Comparison of ENCODE assay signal across 10 mouse cellular contexts in genomic region chr11:53635590-53636182, GRCm38 (mm10). TPM values are rescaled to one million over a fixed set of nuclear protein-coding genes. Genes with fewer than 3 reads are reported as not detected.
DNase-seq lines count a peak whose midpoint lies in the region; ATAC-seq and TF ChIP-seq lines count a peak whose summit lies in the region.
"Had no signal": no experiment of that assay in that cellular context is flagged by ENCODE, and none has a peak within 500 bp of the region (broad histone marks: within the 10 kb centered on the region; RNA-seq: fewer than 3 reads in every experiment).

No protein-coding gene starts in this region.

- no peaks in the 10 kb centered on the region for H3K27me3 ChIP-seq in lung, postnatal 0 days (replicated peaks; ENCODE audit: insufficient read depth, low read length)
- H3K27me3 ChIP-seq in liver, embryonic 12.5 days (replicated peaks): peaks cover 36% of the 10 kb centered on the region
- no peaks in the 10 kb centered on the region for H3K27me3 ChIP-seq in stomach, postnatal 0 days (ENCODE audit: control insufficient read depth, insufficient read depth, low read length)

- TF ChIP-seq CTCF in lung, postnatal 0 days (IDR thresholded peaks at IDR 0.05): no peak
- no peak for TF ChIP-seq CTCF in stomach, postnatal 0 days (IDR thresholded peaks at IDR 0.05; ENCODE audit: low read depth)

- peak; percentile 13 for DNase-seq in adrenal gland, postnatal 10 days
- no peak for DNase-seq in adrenal gland, postnatal 14 days
- peak; percentile 6 for DNase-seq in lung, postnatal 0 days (ENCODE audit: low spot score)
- DNase-seq in lung, postnatal 14 days: no peak
- no peak for DNase-seq in stomach, postnatal 0 days (ENCODE audit: low spot score)
- no peak for DNase-seq in left cerebral cortex, adult 11 months (ENCODE audit: low spot score)

- no peaks in the 10 kb centered on the region for H3K36me3 ChIP-seq in lung, postnatal 0 days (ENCODE audit: insufficient read depth, low read length)
- no peaks in the 10 kb centered on the region for H3K36me3 ChIP-seq in liver, embryonic 12.5 days
- H3K36me3 ChIP-seq in stomach, postnatal 0 days (ENCODE audit: control insufficient read depth, insufficient read depth, low read length): no peaks in the 10 kb centered on the region

- no peak for ATAC-seq in lung, postnatal 0 days
- no peak for ATAC-seq in liver, embryonic 12.5 days
- no peak for ATAC-seq in stomach, postnatal 0 days (ENCODE audit: low FRiP score, low TSS enrichment)
- no peak for ATAC-seq in erythroid progenitor cell, adult 5-6 weeks (replicated peaks; ENCODE audit: low FRiP score, poor library complexity, severe bottlenecking)

- no peak for TF ChIP-seq EP300 in lung, postnatal 0 days (IDR thresholded peaks at IDR 0.05)
- TF ChIP-seq EP300 in stomach, postnatal 0 days (optimal IDR thresholded peaks at IDR 0.05): no peak

- H3K27ac ChIP-seq in lung, postnatal 0 days (ENCODE audit: low read length): no peak overlapping the region
- H3K27ac ChIP-seq in liver, embryonic 12.5 days: no peak overlapping the region
- H3K27ac ChIP-seq in stomach, postnatal 0 days (replicated peaks): no peak overlapping the region

- H3K9ac ChIP-seq in lung, postnatal 0 days (replicated peaks; ENCODE audit: low read depth): no peak overlapping the region
- peak overlapping the region; percentile 47 for H3K9ac ChIP-seq in liver, embryonic 12.5 days
- H3K9ac ChIP-seq in stomach, postnatal 0 days (ENCODE audit: low read length): 0 out of 2 replicates have a peak overlapping the region, but pooled peaks have one; percentile 18

- no peaks in the 10 kb centered on the region for H3K9me3 ChIP-seq in lung, postnatal 0 days (ENCODE audit: low read length)
- no peaks in the 10 kb centered on the region for H3K9me3 ChIP-seq in liver, embryonic 12.5 days (replicated peaks)
- no peaks in the 10 kb centered on the region for H3K9me3 ChIP-seq in stomach, postnatal 0 days (ENCODE audit: control insufficient read depth, low read length)

- H3K4me3 ChIP-seq in lung, postnatal 0 days (ENCODE audit: low read depth, low read length): peak overlapping the region; percentile 28; the same call in 1 of the 2 replicates
- H3K4me3 ChIP-seq in liver, embryonic 12.5 days: peak overlapping the region; percentile 44
- H3K4me3 ChIP-seq in stomach, postnatal 0 days (ENCODE audit: low read depth, low read length): peak overlapping the region; percentile 32; the same call in 1 of the 2 replicates

- H3K4me1 ChIP-seq in lung, postnatal 0 days (ENCODE audit: insufficient read depth, low read depth, low read length): 0 out of 2 replicates have a peak, but pooled peaks cover 6% of the 10 kb centered on the region
- peaks cover 37% of the 10 kb centered on the region for H3K4me1 ChIP-seq in liver, embryonic 12.5 days
- no peaks in the 10 kb centered on the region for H3K4me1 ChIP-seq in stomach, postnatal 0 days (replicated peaks; ENCODE audit: control insufficient read depth, insufficient read depth)

- WGBS in lung, postnatal 0 days: 44% methylated on average over 9 of the region's 9 CpGs
- WGBS in liver, embryonic 12.5 days (ENCODE audit: insufficient replicate concordance): 21% methylated on average over 9 of the region's 9 CpGs
- 46% methylated on average over 9 of the region's 9 CpGs for WGBS in stomach, postnatal 0 days

- peak overlapping the region; percentile 57 for H3K4me2 ChIP-seq in lung, postnatal 0 days (replicated peaks; ENCODE audit: low read depth, low read length)
- H3K4me2 ChIP-seq in liver, embryonic 12.5 days: peak overlapping the region; percentile 75
- peak overlapping the region; percentile 58 for H3K4me2 ChIP-seq in stomach, postnatal 0 days (replicated peaks; ENCODE audit: low read depth)

RNA-seq across cellular contexts. Expression of gene Il13, which starts 1.2 kb away (rescaled TPM):
- not detected for total RNA-seq in adrenal gland, postnatal 10 days (2021)
- total RNA-seq in adrenal gland, postnatal 14 days (2021): not detected in 2 replicates
- polyA plus RNA-seq in lung, postnatal 0 days (2015; fragmentation: Nextera tagmentation; extraction: Ambion mirVana): not detected in 2 replicates
- not detected in 2 replicates for polyA plus RNA-seq in liver, embryonic 12.5 days (2016; fragmentation: Nextera tagmentation; extraction: Ambion mirVana)
- polyA plus RNA-seq in stomach, postnatal 0 days (2015; fragmentation: Nextera tagmentation; extraction: Ambion mirVana): not detected in 2 replicates
- total RNA-seq in erythroid progenitor cell, adult 5-6 weeks (2015; ENCODE audit: low replicate concordance): not detected in 2 replicates
- total RNA-seq in erythroid progenitor cell, adult 5-6 weeks (2017; ENCODE audit: low replicate concordance): not detected in 2 replicates
- total RNA-seq: neutrophil, adult 5-6 weeks had no signal

RNA-seq across cellular contexts. Expression of gene Il4, which starts 17.2 kb away (rescaled TPM):
- not detected for total RNA-seq in adrenal gland, postnatal 10 days (2021)
- total RNA-seq in adrenal gland, postnatal 14 days (2021): not detected in 2 replicates
- polyA plus RNA-seq in lung, postnatal 0 days (2015; fragmentation: Nextera tagmentation; extraction: Ambion mirVana): 0.64 and 0.79 TPM in 2 replicates
- 0.81 TPM in 2 replicates for polyA plus RNA-seq in liver, embryonic 12.5 days (2016; fragmentation: Nextera tagmentation; extraction: Ambion mirVana)
- 0.27 and 0.45 TPM in 2 replicates for polyA plus RNA-seq in stomach, postnatal 0 days (2015; fragmentation: Nextera tagmentation; extraction: Ambion mirVana)
- total RNA-seq in erythroid progenitor cell, adult 5-6 weeks (2015; ENCODE audit: low replicate concordance): 6.8 TPM in 1 of 2 replicates, not detected in the other
- total RNA-seq in erythroid progenitor cell, adult 5-6 weeks (2017; ENCODE audit: low replicate concordance): not detected in 2 replicates
- polyA plus RNA-seq: gonadal fat pad, adult 2 months had no signal

Comparison
In these comparisons a context has a peak if more than half of its experiments do, and no peak if none do; other contexts are left out.
1. DNase-seq: peak in adrenal gland, postnatal 10 days (single experiment) and lung, postnatal 0 days (single experiment); none in adrenal gland, postnatal 14 days (single experiment), lung, postnatal 14 days (single experiment), stomach, postnatal 0 days (single experiment) and left cerebral cortex, adult 11 months (single experiment).
2. Peak in every context shown above with its lines, with median percentiles within 50 percentile points of each other: H3K4me2 ChIP-seq and H3K4me3 ChIP-seq.